Mouse (Mus musculus) heart, postnatal 0 days (tissue): ENCODE data around the gene Rusc1.

Experiments
- CTCF ChIP-seq: IDR thresholded peaks from 2 replicates; pipeline ENCODE4 v1.5.1; 2016; ENCODE audit warnings: antibody characterized with exemption, control low read depth, low read depth
- EP300 ChIP-seq: IDR thresholded peaks from 2 replicates; pipeline ENCODE4 v1.6.1; 2016; ENCODE audit warnings: antibody characterized with exemption, low read depth

- TF ChIP-seq CTCF (no peak), EP300 (no peak)
Measured at GRCm38 (mm10) chr3:89058361-89058760, 34.8 kb downstream of the Rusc1 start.
